Mouse (Mus musculus) CH12.LX (cell line): ENCODE data around the gene Sdccag8. TPM values are rescaled to one million over a fixed set of nuclear protein-coding genes. Genes with fewer than 3 reads are reported as not detected.

Experiments used
- DNase-seq: peaks from one replicate; pipeline ENCODE4 v3.0.0-alpha.2; 2013; ENCODE audit errors: extremely low read depth
- H3K27ac ChIP-seq: 2 replicates; pipeline ENCODE4 v1.5.1; 2012; ENCODE audit warnings: low read depth, mild to moderate bottlenecking, control low read depth, moderate library complexity; ENCODE audit not compliant: insufficient read depth
- H3K27me3 ChIP-seq: replicated peaks from 2 replicates; pipeline ENCODE3; 2012; ENCODE audit warnings: inconsistent platforms
- H3K36me3 ChIP-seq, 2 experiments: replicated peaks in 1 of 2; 2 replicates each; pipeline versions ENCODE3 to v1.6.1; 2012; ENCODE audit warnings: inconsistent platforms in 1 of 2, low read length in 1 of 2, mild to moderate bottlenecking in 1 of 2, mixed read lengths in 1 of 2, moderate library complexity in 1 of 2; ENCODE audit not compliant: control insufficient read depth in 1 of 2, insufficient read depth in 1 of 2
- H3K4me1 ChIP-seq, 2 experiments: 2 replicates each; pipeline ENCODE4 v1.6.1; 2012; ENCODE audit warnings: inconsistent platforms in 1 of 2, moderate library complexity in 1 of 2; ENCODE audit not compliant: insufficient read depth in 2 of 2, control insufficient read depth in 1 of 2
- H3K4me2 ChIP-seq: 2 replicates; pipeline ENCODE4 v1.6.1; 2012; ENCODE audit warnings: low read depth, mild to moderate bottlenecking, control low read depth; ENCODE audit not compliant: poor library complexity, insufficient read depth, severe bottlenecking
- H3K4me3 ChIP-seq, 3 experiments: fragments of 150-350 bp in 1 of 3; sonication (generic) in 1 of 3; replicated peaks in 1 of 3; 2 replicates each; pipeline versions ENCODE3 to v1.5.1; 2011 to 2012; ENCODE audit warnings: low read depth in 2 of 3, low read length in 2 of 3, mild to moderate bottlenecking in 2 of 3, moderate library complexity in 2 of 3, control low read depth in 1 of 3, improper control_type of control experiment in 1 of 3, inconsistent platforms in 1 of 3, mixed read lengths in 1 of 3; ENCODE audit not compliant: poor library complexity in 1 of 3
- H3K79me2 ChIP-seq: replicated peaks from 2 replicates; pipeline ENCODE4 v1.6.1; 2012; ENCODE audit warnings: mild to moderate bottlenecking, moderate library complexity; ENCODE audit not compliant: control insufficient read depth, poor library complexity, insufficient read depth, severe bottlenecking; ENCODE audit errors: extremely low read depth
- H3K9ac ChIP-seq: 2 replicates; pipeline ENCODE4 v1.6.1; 2012; ENCODE audit warnings: low read depth, mild to moderate bottlenecking, control low read depth, moderate library complexity; ENCODE audit not compliant: insufficient read depth
- H3K9me3 ChIP-seq: replicated peaks from 2 replicates; pipeline ENCODE3; 2012; ENCODE audit warnings: low read length, inconsistent platforms, mixed read lengths
- BHLHE40 ChIP-seq: IDR thresholded peaks from 2 replicates; pipeline ENCODE4 v1.6.1; 2011; ENCODE audit warnings: mild to moderate bottlenecking, low read depth, low read length, improper control_type of control experiment
- JUND ChIP-seq: conservative IDR thresholded peaks from 2 replicates; pipeline ENCODE4 v1.6.1; 2011; ENCODE audit warnings: low read depth, low read length, improper control_type of control experiment
- MAFK ChIP-seq: IDR thresholded peaks from 2 replicates; pipeline ENCODE4 v1.6.1; 2011; ENCODE audit warnings: low read length, improper control_type of control experiment; ENCODE audit not compliant: insufficient replicate concordance
- MEF2A ChIP-seq: IDR thresholded peaks from 2 replicates; pipeline ENCODE4 v1.6.1; 2014; ENCODE audit warnings: low read depth, mild to moderate bottlenecking, inconsistent platforms, low read length, improper control_type of control experiment, borderline replicate concordance
- PAX5 ChIP-seq: IDR thresholded peaks from 2 replicates; pipeline ENCODE4 v1.6.1; 2012; ENCODE audit warnings: low read length, inconsistent platforms, mixed read lengths
- RCOR1 ChIP-seq: conservative IDR thresholded peaks from 2 replicates; pipeline ENCODE4 v1.6.1; 2012; ENCODE audit warnings: low read depth, mild to moderate bottlenecking, inconsistent platforms, low read length, improper control_type of control experiment
- SMC3 ChIP-seq: IDR thresholded peaks from 2 replicates; pipeline ENCODE4 v1.6.1; 2011; ENCODE audit warnings: low read depth, low read length, improper control_type of control experiment
- TCF12 ChIP-seq: IDR thresholded peaks from 2 replicates; pipeline ENCODE4 v1.6.1; 2014; ENCODE audit warnings: low read depth, mild to moderate bottlenecking, inconsistent platforms, low read length, improper control_type of control experiment
- USF1 ChIP-seq: IDR thresholded peaks from 2 replicates; pipeline ENCODE4 v1.6.1; 2014; ENCODE audit warnings: low read depth, mild to moderate bottlenecking, inconsistent platforms, low read length, improper control_type of control experiment
- ZKSCAN1 ChIP-seq: IDR thresholded peaks from 2 replicates; pipeline ENCODE4 v1.6.1; 2012; ENCODE audit warnings: low read depth, inconsistent platforms, low read length, improper control_type of control experiment, borderline replicate concordance
- ZNF384 ChIP-seq: IDR thresholded peaks from 2 replicates; pipeline ENCODE4 v1.6.1; 2012; ENCODE audit warnings: low read depth, low read length, improper control_type of control experiment, inconsistent platforms
- dilution Hi-C: fragments of 300-500 bp; cut with MboI; formaldehyde crosslinking; loops from 2 replicates; pipeline ENCODE4 v1.14.3; 2020; ENCODE audit warnings: low sequenced_read_pairs; ENCODE audit not compliant: extremely low pct_unique_long_range_greater_than_20kb, extremely low pct_ligation_motif_present
- in situ Hi-C: fragments of 300-500 bp; cut with MboI; formaldehyde crosslinking; loops from 3 replicates; pipeline ENCODE4 v1.14.3; 2019; ENCODE audit warnings: low sequenced_read_pairs, low pct_ligation_motif_present, low pct_unique_long_range_greater_than_20kb, mixed read lengths
- polyA plus RNA-seq: library from polyadenylated mRNA; unstranded; fragments of >175 nt; gene quantifications from 2 replicates; pipeline ENCODE4 v1.2.1, GENCODE M21; 2012; ENCODE audit warnings: low read depth; ENCODE audit not compliant: insufficient read length
- total RNA-seq, 2 experiments: library from RNA; depleted of rRNA; stranded (reverse); fragments of 300-350 nt in 1 of 2; fragments of >200 nt in 1 of 2; gene quantifications; 2 replicates each; pipeline ENCODE4 v1.2.3; 2012 to 2014

Sdccag8 gene
- total and polyA plus RNA-seq, 3 experiments: 10.7 to 18.7 (median 10.9) TPM

DNA sequence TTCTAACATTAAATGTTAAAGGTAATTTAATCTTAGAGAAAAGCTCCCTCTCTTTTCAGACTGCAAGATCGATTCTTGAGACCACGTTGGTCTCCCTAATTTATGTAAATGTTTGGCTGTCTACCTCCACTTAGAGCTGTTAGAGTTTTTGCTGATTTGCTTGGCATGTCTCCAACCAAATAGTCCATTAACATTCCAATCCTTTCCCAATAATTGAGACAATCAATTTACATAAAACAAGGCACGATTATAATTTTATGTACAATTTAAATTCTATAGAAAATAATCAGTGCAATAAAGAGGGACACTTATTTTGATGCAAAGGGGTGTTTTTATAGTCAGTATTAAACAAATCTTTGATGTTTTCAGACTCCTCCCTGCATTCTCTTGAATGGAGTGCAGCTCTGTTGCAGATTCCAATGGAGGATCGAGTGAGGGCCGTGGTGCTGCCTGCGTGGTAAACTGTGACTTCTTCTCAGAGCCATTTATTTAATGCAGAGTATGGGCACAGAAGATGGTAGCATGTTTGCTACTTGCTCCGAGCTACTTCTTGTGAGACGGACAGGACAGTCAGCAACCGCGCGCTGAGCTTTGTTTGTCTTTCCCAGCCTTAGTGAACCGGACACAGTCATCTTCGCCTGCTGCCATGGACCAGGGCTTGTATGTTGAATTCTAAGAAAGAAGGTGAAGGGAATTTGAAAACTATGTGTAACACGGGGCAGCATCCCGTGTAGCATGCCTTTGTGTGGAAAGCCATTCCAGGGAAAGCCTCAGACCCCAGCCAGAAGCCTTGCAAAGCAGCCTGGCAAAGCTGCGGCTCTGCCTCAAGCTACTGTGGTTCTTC lies 156.4 kb downstream of the Sdccag8 start:
- H3K4me3 ChIP-seq: no peak overlapping the region
- in situ Hi-C loops: no loop called here

DNA sequence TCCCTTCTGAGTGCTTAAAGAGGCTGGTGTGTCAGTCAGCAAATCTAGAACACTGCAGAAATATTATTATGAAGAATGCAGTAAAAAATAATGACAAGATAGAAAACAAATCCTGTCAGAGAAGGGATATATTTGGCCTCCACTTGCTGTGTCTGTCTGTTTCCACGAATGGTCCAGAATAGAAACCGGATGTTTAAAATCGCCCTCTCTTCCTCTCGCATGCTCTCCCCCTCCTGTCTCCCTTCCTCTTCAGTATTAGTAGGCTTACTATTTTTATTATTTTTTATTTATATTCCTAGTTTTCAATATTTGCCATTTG lies 157.0 kb downstream of the Sdccag8 start:
- H3K4me1 ChIP-seq: peaks cover 3 to 9% of the 10 kb centered on the region in 2 experiments; a peak in 3 of 4 replicates
- H3K79me2 ChIP-seq: no peaks in the 10 kb centered on the region
- no peak overlapping the region for H3K4me2 ChIP-seq
- no peak overlapping the region for H3K9ac ChIP-seq
- TF ChIP-seq ZNF384: no peak
- TF ChIP-seq JUND: no peak
- no peak for TF ChIP-seq MAFK
- TF ChIP-seq PAX5: no peak
- no peak for TF ChIP-seq BHLHE40
- TF ChIP-seq MEF2A: no peak
- TF ChIP-seq, all 38 proteins: peak for 0
- in situ Hi-C loops: no loop called here
- no peak overlapping the region for H3K27ac ChIP-seq
- dilution Hi-C loops: no loop called here
- no peak overlapping the region for H3K4me3 ChIP-seq
- no peaks in the 10 kb centered on the region for H3K9me3 ChIP-seq
- H3K36me3 ChIP-seq: peaks cover 0 to 13% of the 10 kb centered on the region in 2 experiments
- H3K27me3 ChIP-seq: no peaks in the 10 kb centered on the region
- DNase-seq: no peak

More for the DNA sequence above, 156.4 kb downstream of the Sdccag8 start:
- dilution Hi-C loops: no loop called here
- no peak for TF ChIP-seq MEF2A
- TF ChIP-seq ZKSCAN1: no peak
- TF ChIP-seq USF1: no peak
- TF ChIP-seq RCOR1: no peak
- TF ChIP-seq SMC3: no peak
- TF ChIP-seq TCF12: no peak
- H3K79me2 ChIP-seq: no peaks in the 10 kb centered on the region
- H3K4me2 ChIP-seq: no peak overlapping the region
- no peaks in the 10 kb centered on the region for H3K9me3 ChIP-seq
- no peak overlapping the region for H3K9ac ChIP-seq
- no peak for DNase-seq
- H3K36me3 ChIP-seq: peaks cover 0 to 16% of the 10 kb centered on the region in 2 experiments
- no peaks in the 10 kb centered on the region for H3K27me3 ChIP-seq
- no peak overlapping the region for H3K27ac ChIP-seq
- peaks cover 3 to 9% of the 10 kb centered on the region in 2 experiments; a peak in 3 of 4 replicates for H3K4me1 ChIP-seq
